Mouse (Mus musculus) lung, postnatal 0 days (tissue): ENCODE data around the gene Hist2h2bb. TPM values are rescaled to one million over a fixed set of nuclear protein-coding genes. Genes with fewer than 3 reads are reported as not detected.
"Not testable (repeated sequence)": the region's sequence is repeated elsewhere in the genome, so short reads cannot be mapped to it uniquely, and the experiment has no call there.

Experiments
- ATAC-seq: fragments of 200-750 bp; cut with Nextera tagmentation; 2 replicates; pipeline ENCODE4 v1.8.0; 2017; ENCODE audit warnings: moderate library complexity
- DNase-seq: peaks from one replicate; pipeline ENCODE4 v3.0.0-alpha.2; 2016; ENCODE audit warnings: low spot score
- H3K27ac ChIP-seq: fragments of 300-500 bp; sonication (generic); 2 replicates; pipeline ENCODE4 v1.5.1; 2014; ENCODE audit warnings: antibody characterized with exemption, mild to moderate bottlenecking, low read length, mixed read lengths
- H3K27me3 ChIP-seq: fragments of 300-500 bp; sonication (generic); replicated peaks from 2 replicates; pipeline ENCODE4 v1.6.1; 2014; ENCODE audit warnings: low read length, mixed read lengths; ENCODE audit not compliant: insufficient read depth
- H3K36me3 ChIP-seq: fragments of 300-500 bp; sonication (generic); 2 replicates; pipeline ENCODE4 v1.6.1; 2014; ENCODE audit warnings: low read length, mixed read lengths; ENCODE audit not compliant: insufficient read depth
- H3K4me1 ChIP-seq: fragments of 300-500 bp; sonication (generic); 2 replicates; pipeline ENCODE4 v1.6.1; 2014; ENCODE audit warnings: antibody characterized with exemption, low read depth, low read length, mixed read lengths; ENCODE audit not compliant: insufficient read depth
- H3K4me2 ChIP-seq: fragments of 300-500 bp; sonication (generic); replicated peaks from 2 replicates; pipeline ENCODE4 v1.6.1; 2014; ENCODE audit warnings: low read depth, mild to moderate bottlenecking, low read length, moderate library complexity, mixed read lengths
- H3K4me3 ChIP-seq: fragments of 300-500 bp; sonication (generic); 2 replicates; pipeline ENCODE4 v1.5.1; 2014; ENCODE audit warnings: low read depth, low read length
- H3K9ac ChIP-seq: fragments of 300-500 bp; sonication (generic); replicated peaks from 2 replicates; pipeline ENCODE4 v1.6.1; 2014; ENCODE audit warnings: low read depth, mild to moderate bottlenecking
- H3K9me3 ChIP-seq: fragments of 300-500 bp; sonication (generic); 2 replicates; pipeline ENCODE4 v1.6.1; 2016; ENCODE audit warnings: low read length, mixed read lengths
- CTCF ChIP-seq: IDR thresholded peaks from 2 replicates; pipeline ENCODE4 v1.5.1; 2016; ENCODE audit warnings: antibody characterized with exemption, mild to moderate bottlenecking
- EP300 ChIP-seq: IDR thresholded peaks from 2 replicates; pipeline ENCODE4 v1.6.1; 2016; ENCODE audit warnings: antibody characterized with exemption, mild to moderate bottlenecking, control low read depth
- WGBS: fragments of 180-500 bp; shearing (Covaris S2); extraction: QIAGEN DNeasy Blood & Tissue Kit; methylation state at CpG from one replicate; pipeline ENCODE4 v1.1.7; 2014; 5-methylcytosine and 5-hydroxymethylcytosine counted together
- polyA plus RNA-seq: library from polyadenylated mRNA; unstranded; fragments of >200 nt; fragmentation: Nextera tagmentation; extraction: Ambion mirVana; gene quantifications from 2 replicates; pipeline ENCODE4 v1.2.1, GENCODE M21; 2015

Gene Hist2h2bb
- polyA plus RNA-seq, 1 experiment from 2014 or later = 2.9 TPM

GRCm38 (mm10) chr3:96240799-96241197, 28.8 kb upstream of the Hist2h2bb start:
- peaks cover 13% of the 10 kb centered on the region for H3K4me1 ChIP-seq
- WGBS = 71% methylated on average over 9 of the region's 9 CpGs
- H3K9ac ChIP-seq = peak overlapping the region; percentile 36
- peak overlapping the region; percentile 14; the same call in 1 of the 2 replicates for H3K4me3 ChIP-seq
- no peaks in the 10 kb centered on the region for H3K36me3 ChIP-seq
- no peaks in the 10 kb centered on the region for H3K27me3 ChIP-seq
- peak overlapping the region; percentile 38 for H3K4me2 ChIP-seq
- peak overlapping the region; percentile 78 for H3K27ac ChIP-seq
- TF ChIP-seq CTCF = no peak
- no peak for TF ChIP-seq EP300
- ATAC-seq (no peak), DNase-seq (no peak)
- H3K9me3 ChIP-seq = no peaks in the 10 kb centered on the region

- Histone ChIP-seq H3K4me1 (peaks cover 14% of the 10 kb centered on the region), H3K27me3 (no peaks in the 10 kb centered on the region), H3K4me3 (peak overlapping the region; percentile 28; the same call in 1 of the 2 replicates), H3K36me3 (no peaks in the 10 kb centered on the region), H3K4me2 (peak overlapping the region; percentile 55), H3K27ac (peak overlapping the region; percentile 90), H3K9ac (peak overlapping the region; percentile 37), H3K9me3 (no peaks in the 10 kb centered on the region)
- ATAC-seq (no peak), DNase-seq (no peak)
- 70% methylated on average over 7 of the region's 7 CpGs for WGBS
- no peak for TF ChIP-seq CTCF
- TF ChIP-seq EP300 = no peak
Observed at GRCm38 (mm10) chr3:96243921-96244572, 25.5 kb upstream of the Hist2h2bb start.

- Histone ChIP-seq H3K9ac (peak within 1 kb of the TSS; percentile 37), H3K27ac (peak within 1 kb of the TSS; percentile 90), H3K4me3 (peak within 1 kb of the TSS; percentile 28), H3K4me1 (peaks cover 14% of the 10 kb centered on the region), H3K4me2 (peak within 1 kb of the TSS; percentile 55)
- H3K27me3 ChIP-seq, H3K36me3 ChIP-seq, H3K9me3 ChIP-seq: not testable (repeated sequence)
- ATAC-seq (peak; percentile 85), DNase-seq (peak; percentile 85)
- 0% methylated on average over 15 of the region's 88 CpGs for WGBS
Observed at GRCm38 (mm10) chr3:96245003-96245886, 24.3 kb upstream of the Hist2h2bb start, which contains the start of gene Hist2h2aa1. TSS of gene Hist2h2aa1 (plus strand) at chr3:96245497.

GRCm38 (mm10) chr3:96246018-96246417, 23.5 kb upstream of the Hist2h2bb start:
- not testable (repeated sequence) for H3K4me2 ChIP-seq, H3K9me3 ChIP-seq, H3K27ac ChIP-seq, ATAC-seq, H3K27me3 ChIP-seq, DNase-seq, H3K36me3 ChIP-seq, H3K9ac ChIP-seq
- Histone ChIP-seq H3K4me1 (peaks cover 10% of the 10 kb centered on the region), H3K4me3 (peak overlapping the region; percentile 25; the same call in 1 of the 2 replicates)
- 0% methylated on average over 10 of the region's 21 CpGs for WGBS

- not testable (repeated sequence) for H3K27me3 ChIP-seq, H3K36me3 ChIP-seq, H3K9ac ChIP-seq, H3K27ac ChIP-seq, H3K4me1 ChIP-seq, H3K9me3 ChIP-seq, DNase-seq, H3K4me2 ChIP-seq
- peak within 1 kb of the TSS; percentile 25; the same call in 1 of the 2 replicates for H3K4me3 ChIP-seq
- no CpG with 5 or more reads among the region's 47 CpGs for WGBS
- peak; percentile 91 for ATAC-seq
Observed at GRCm38 (mm10) chr3:96246427-96246856, 23.1 kb upstream of the Hist2h2bb start, which contains the start of gene Hist2h3c1. TSS of gene Hist2h3c1 (plus strand) at chr3:96246685.

- no peaks in the 10 kb centered on the region for H3K36me3 ChIP-seq
- peaks cover 10% of the 10 kb centered on the region; the same call in 1 of the 2 replicates for H3K4me1 ChIP-seq
- H3K27ac ChIP-seq = no peak overlapping the region
- H3K9ac ChIP-seq = no peak overlapping the region
- WGBS = 13% methylated on average over 11 of the region's 11 CpGs
- ATAC-seq = no peak
- no peak for DNase-seq
- no peaks in the 10 kb centered on the region for H3K9me3 ChIP-seq
- no peaks in the 10 kb centered on the region for H3K27me3 ChIP-seq
- no peak for TF ChIP-seq EP300
- H3K4me3 ChIP-seq = no peak overlapping the region
- no peak overlapping the region; the same call in 1 of the 2 replicates for H3K4me2 ChIP-seq
Observed at GRCm38 (mm10) chr3:96247356-96248140, 22.0 kb upstream of the Hist2h2bb start.
